Mouse (Mus musculus) effector memory CD4-positive, alpha-beta T cell, adult 7 months (primary cell): ENCODE measurements around the gene Rpl9-ps6. TPM values are rescaled to one million over a fixed set of nuclear protein-coding genes. Genes with fewer than 3 reads are reported as not detected.

Source experiments
- polyA plus RNA-seq: library from polyadenylated mRNA; unstranded; fragments of 100-300 nt; shearing (Covaris generic); gene quantifications from one replicate; pipeline ENCODE4 v1.2.1, GENCODE M21; 2017

Gene Rpl9-ps6
- 214 TPM for polyA plus RNA-seq

GRCm38 (mm10) chr19:32466478-32466877, at the start of gene Rpl9-ps6:
TSS of gene Rpl9-ps6 (minus strand) at chr19:32466578.

DNA sequence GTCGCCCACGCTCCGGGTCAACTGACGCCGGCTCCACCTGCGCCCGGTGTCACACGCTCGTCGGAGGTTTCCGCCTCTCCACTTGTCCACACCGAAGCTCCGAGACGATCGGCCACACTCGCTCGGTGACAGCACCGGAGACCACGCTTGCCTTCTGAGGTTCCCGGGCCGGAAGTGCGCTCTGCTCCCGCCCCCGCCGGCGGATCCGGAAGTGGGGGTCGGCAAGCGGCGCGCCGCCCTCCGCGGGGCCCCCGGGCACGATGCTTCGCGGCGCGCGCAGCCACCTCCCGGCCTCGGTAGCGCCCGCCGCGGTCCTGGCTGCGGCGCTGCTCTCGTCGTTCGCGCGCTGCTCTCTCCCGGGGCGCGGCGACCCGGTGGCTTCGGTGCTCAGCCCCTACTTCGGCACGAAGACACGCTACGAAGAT, 19.3 kb upstream of the Rpl9-ps6 start, which contains the start of gene Minpp1:
Minpp1 (plus strand) TSS at position 89 of the 425 bp plus-strand sequence.

Other genes starting within 250 kb of the Rpl9-ps6 start
- 97.7 TPM for gene Sgms1, start 76.9 kb downstream of the Rpl9-ps6 start, polyA plus RNA-seq
- 31.5 TPM for gene Minpp1, start 19.2 kb upstream of the Rpl9-ps6 start, polyA plus RNA-seq
- gene Papss2, start 129.2 kb upstream of the Rpl9-ps6 start, polyA plus RNA-seq: 0.38 TPM